Mouse (Mus musculus) thymus, postnatal 25 days (tissue): ENCODE results near the gene Esp18.

Experiments
- DNase-seq: peaks from one replicate; pipeline ENCODE4 v3.0.0; 2022

Esp18 gene

DNA sequence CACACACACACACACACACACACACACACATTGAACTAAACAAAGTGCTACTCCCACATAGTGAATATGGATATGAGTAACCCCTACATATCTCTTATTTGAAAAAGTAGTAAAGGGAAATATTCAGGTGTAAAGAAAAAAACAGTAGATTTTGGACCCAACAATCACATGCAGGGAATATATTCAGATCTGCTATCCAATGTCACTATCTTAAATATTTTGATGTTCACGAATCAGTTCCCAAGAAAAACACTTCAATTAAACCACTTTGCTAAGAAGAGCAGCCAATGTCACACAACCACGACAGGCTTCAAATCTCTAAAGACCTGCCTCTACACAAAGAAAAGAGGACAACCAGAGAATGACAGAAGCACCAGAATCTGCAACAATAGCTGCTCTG is at the start of gene Esp18:
Esp18 (plus strand) TSS at position 301 of the 400 bp plus-strand sequence.
- DNase-seq, result no peak

- no peak for DNase-seq
Observed at GRCm38 (mm10) chr17:39363316-39363715, 42.8 kb upstream of the Esp18 start.
